Mouse (Mus musculus) kidney, adult 2 months (tissue): Measurements from ENCODE around the gene Bmt2.

Source experiments
- CTCF ChIP-seq: fragments of 200-500 bp; conservative IDR thresholded peaks from 2 replicates; pipeline ENCODE4 v1.5.1; 2011; ENCODE audit warnings: low read depth, mild to moderate bottlenecking, control low read depth, low read length, moderate library complexity, mixed read lengths; ENCODE audit not compliant: insufficient read depth, insufficient read length
- POLR2A ChIP-seq: fragments of 200-500 bp; IDR thresholded peaks from one replicate; pipeline ENCODE4 v1.6.1; 2011; ENCODE audit warnings: low read depth, low read length, control low read depth

GRCm38 (mm10) chr6:13636582-13636989 lies 41.2 kb downstream of the Bmt2 start:
- TF ChIP-seq POLR2A (no peak), CTCF (no peak)
